Mouse (Mus musculus): Measurements from ENCODE around the gene Rhbdd2.

GRCm38 (mm10) chr5:135632117-135632796 lies at the start of gene Rhbdd2:
- TF ChIP-seq CTCF (IDR thresholded peaks at IDR 0.05; ENCODE audit: insufficient read depth, low read depth, low read length) = no peak; the same call in 1 of the 2 replicates
- peak; percentile 91 for TF ChIP-seq POLR2A (IDR thresholded peaks at IDR 0.05; ENCODE audit: insufficient read depth, low read depth, low read length)

All from olfactory bulb, adult 2 months (tissue).